Mouse (Mus musculus): ENCODE data around the gene Gm7995.
"Not testable (repeated sequence)": the region's sequence is repeated elsewhere in the genome, so short reads cannot be mapped to it uniquely, and the experiment has no call there.

- TF ChIP-seq CEBPB (IDR thresholded peaks at IDR 0.05; ENCODE audit: insufficient read depth, poor library complexity, severe bottlenecking); POLR2A (IDR thresholded peaks at IDR 0.05; ENCODE audit: insufficient read length, low read depth); USF1 (IDR thresholded peaks at IDR 0.05; ENCODE audit: low read depth); REST (IDR thresholded peaks at IDR 0.05; ENCODE audit: insufficient read depth, insufficient read length); MAX (IDR thresholded peaks at IDR 0.05; ENCODE audit: low read depth); E2F4 (IDR thresholded peaks at IDR 0.05; ENCODE audit: insufficient read depth); MYOD1 (IDR thresholded peaks at IDR 0.05; ENCODE audit: control insufficient read depth in 1 of 3, insufficient read length in 2 of 3, low read depth in 2 of 3); POLR2AphosphoS2 (IDR thresholded peaks at IDR 0.05; ENCODE audit: insufficient read length, low read depth): not testable (repeated sequence)
Observed at GRCm38 (mm10) chr14:42309910-42310309, at the start of gene Gm7995.
